Mouse (Mus musculus) megakaryocyte, embryonic 14.5 days (primary cell): ENCODE results near the gene Gal3st1. TPM values are rescaled to one million over a fixed set of nuclear protein-coding genes. Genes with fewer than 3 reads are reported as not detected.

ENCODE experiments used
- H3K27me3 ChIP-seq: replicated peaks from 2 replicates; pipeline ENCODE3; 2012; ENCODE audit warnings: inconsistent platforms
- H3K36me3 ChIP-seq: replicated peaks from 2 replicates; pipeline ENCODE3; 2012; ENCODE audit warnings: low read length, inconsistent platforms, mixed read lengths
- H3K4me1 ChIP-seq: 2 replicates; pipeline ENCODE4 v1.6.1; 2012; ENCODE audit warnings: inconsistent platforms
- H3K4me3 ChIP-seq: replicated peaks from 2 replicates; pipeline ENCODE3; 2012; ENCODE audit warnings: moderate library complexity, mild to moderate bottlenecking, inconsistent platforms
- H3K9me3 ChIP-seq: 2 replicates; pipeline ENCODE4 v1.6.1; 2012; ENCODE audit warnings: inconsistent platforms
- FLI1 ChIP-seq: IDR thresholded peaks from 2 replicates; pipeline ENCODE4 v1.6.1; 2012; ENCODE audit warnings: low read length, inconsistent platforms, mixed read lengths
- GATA1 ChIP-seq: IDR thresholded peaks from 3 replicates; pipeline ENCODE4 v1.6.1; 2012; ENCODE audit warnings: mixed read lengths, low read length, inconsistent platforms, borderline replicate concordance
- polyA plus RNA-seq: library from polyadenylated mRNA; stranded (reverse); fragments of >175 nt; gene quantifications from 2 replicates; pipeline ENCODE4 v1.2.3, GENCODE M21; 2012; ENCODE audit warnings: low replicate concordance; ENCODE audit not compliant: insufficient read depth

Gene Gal3st1
- polyA plus RNA-seq, 1 experiment, result not detected

- H3K4me1 ChIP-seq, result peaks cover 50% of the 10 kb centered on the region
- H3K27me3 ChIP-seq, result peaks cover 5% of the 10 kb centered on the region
- peaks cover 6% of the 10 kb centered on the region for H3K36me3 ChIP-seq
- H3K4me3 ChIP-seq, result no peak overlapping the region
- H3K9me3 ChIP-seq, result no peaks in the 10 kb centered on the region
- TF ChIP-seq FLI1, result no peak
- TF ChIP-seq GATA1, result no peak
Observed at GRCm38 (mm10) chr11:3961761-3962160, 21.7 kb upstream of the Gal3st1 start.

GRCm38 (mm10) chr11:3963155-3963554, 20.3 kb upstream of the Gal3st1 start:
- Histone ChIP-seq H3K4me3 (peak overlapping the region; percentile 93), H3K36me3 (peaks cover 20% of the 10 kb centered on the region), H3K27me3 (peaks cover 5% of the 10 kb centered on the region), H3K9me3 (no peaks in the 10 kb centered on the region), H3K4me1 (peaks cover 59% of the 10 kb centered on the region)
- TF ChIP-seq FLI1, result no peak
- no peak for TF ChIP-seq GATA1

GRCm38 (mm10) chr11:3963610-3964415, 19.6 kb upstream of the Gal3st1 start, which contains the start of gene Pes1:
Gene Pes1 (plus strand): TSS chr11:3963975.
- H3K9me3 ChIP-seq, result no peaks in the 10 kb centered on the region
- peaks cover 25% of the 10 kb centered on the region for H3K36me3 ChIP-seq
- TF ChIP-seq FLI1, result no peak
- no peak for TF ChIP-seq GATA1
- H3K4me1 ChIP-seq, result peaks cover 64% of the 10 kb centered on the region
- H3K4me3 ChIP-seq, result peak within 1 kb of the TSS; percentile 93
- peaks cover 3% of the 10 kb centered on the region for H3K27me3 ChIP-seq

- no peak for TF ChIP-seq GATA1
- no peak for TF ChIP-seq FLI1
- H3K27me3 ChIP-seq, result peaks cover 3% of the 10 kb centered on the region
- peaks cover 32% of the 10 kb centered on the region for H3K36me3 ChIP-seq
- H3K9me3 ChIP-seq, result no peaks in the 10 kb centered on the region
- peaks cover 71% of the 10 kb centered on the region for H3K4me1 ChIP-seq
- peak overlapping the region; percentile 93 for H3K4me3 ChIP-seq
Observed at GRCm38 (mm10) chr11:3964416-3965172, 18.8 kb upstream of the Gal3st1 start.

- Histone ChIP-seq H3K27me3 (no peaks in the 10 kb centered on the region), H3K4me3 (no peak overlapping the region), H3K4me1 (peaks cover 89% of the 10 kb centered on the region), H3K36me3 (peaks cover 85% of the 10 kb centered on the region), H3K9me3 (no peaks in the 10 kb centered on the region)
- no peak for TF ChIP-seq FLI1
- no peak for TF ChIP-seq GATA1
Observed at GRCm38 (mm10) chr11:3969837-3970236, 13.6 kb upstream of the Gal3st1 start.

- TF ChIP-seq GATA1 (no peak), FLI1 (no peak)
- Histone ChIP-seq H3K4me3 (peak overlapping the region; percentile 12), H3K27me3 (no peaks in the 10 kb centered on the region), H3K36me3 (peaks cover 90% of the 10 kb centered on the region), H3K4me1 (peaks cover 89% of the 10 kb centered on the region), H3K9me3 (no peaks in the 10 kb centered on the region)
Observed at GRCm38 (mm10) chr11:3970361-3970760, 13.1 kb upstream of the Gal3st1 start.

- no peak for TF ChIP-seq GATA1
- TF ChIP-seq FLI1, result no peak
- H3K9me3 ChIP-seq, result no peaks in the 10 kb centered on the region
- H3K4me1 ChIP-seq, result peaks cover 67% of the 10 kb centered on the region
- no peaks in the 10 kb centered on the region for H3K27me3 ChIP-seq
- H3K4me3 ChIP-seq, result no peak overlapping the region
- H3K36me3 ChIP-seq, result peaks cover 98% of the 10 kb centered on the region
Observed at GRCm38 (mm10) chr11:3973081-3973480, 10.4 kb upstream of the Gal3st1 start.

- peaks cover 100% of the 10 kb centered on the region for H3K36me3 ChIP-seq
- H3K4me3 ChIP-seq, result no peak overlapping the region
- no peaks in the 10 kb centered on the region for H3K9me3 ChIP-seq
- H3K27me3 ChIP-seq, result no peaks in the 10 kb centered on the region
- H3K4me1 ChIP-seq, result peaks cover 57% of the 10 kb centered on the region
- TF ChIP-seq GATA1, result no peak
- TF ChIP-seq FLI1, result no peak
Observed at GRCm38 (mm10) chr11:3974311-3974710, 9.1 kb upstream of the Gal3st1 start.

- Histone ChIP-seq H3K27me3 (no peaks in the 10 kb centered on the region), H3K36me3 (peaks cover 96% of the 10 kb centered on the region), H3K4me3 (no peak within 1 kb of the TSS), H3K4me1 (peaks cover 33% of the 10 kb centered on the region), H3K9me3 (no peaks in the 10 kb centered on the region)
- TF ChIP-seq FLI1 (no peak), GATA1 (no peak)
Observed at GRCm38 (mm10) chr11:3976678-3977077, 6.8 kb upstream of the Gal3st1 start, which contains the start of gene 4930556J24Rik. Gene 4930556J24Rik (minus strand): TSS chr11:3976778.

GRCm38 (mm10) chr11:3978421-3978820, 5.0 kb upstream of the Gal3st1 start:
- H3K36me3 ChIP-seq, result peaks cover 90% of the 10 kb centered on the region
- peaks cover 13% of the 10 kb centered on the region for H3K27me3 ChIP-seq
- H3K4me1 ChIP-seq, result peaks cover 16% of the 10 kb centered on the region
- no peaks in the 10 kb centered on the region for H3K9me3 ChIP-seq
- TF ChIP-seq FLI1 (no peak), GATA1 (no peak)
- H3K4me3 ChIP-seq, result no peak overlapping the region
